Mouse (Mus musculus): Measurements from ENCODE around the gene Taf15.

GRCm38 (mm10) chr11:83509521-83509920, 36.6 kb downstream of the Taf15 start:
- no peak for TF ChIP-seq CTCF (conservative IDR thresholded peaks at IDR 0.05; ENCODE audit: low read length)
- TF ChIP-seq POU5F1 (IDR thresholded peaks at IDR 0.05; ENCODE audit: borderline replicate concordance, low read length): no peak
- no peak for TF ChIP-seq NANOG (IDR thresholded peaks at IDR 0.05; ENCODE audit: borderline replicate concordance, low read length)

All from E14TG2a.4 (cell line).